Mouse (Mus musculus) adrenal gland (tissue): ENCODE data around the gene 1700021F07Rik.

ENCODE experiments used
- intact Hi-C: fragments of 180-260 bp; cut with DNase I; formaldehyde crosslinking; loops from one replicate; pipeline ENCODE4 v1.15.1; 2025
- long read RNA-seq, 2 experiments: library from polyadenylated mRNA; unstranded; transcript quantifications; one replicate each; pipeline ENCODE4 v2.0.0; 2020; ENCODE audit warnings: borderline replicate concordance in 1 of 2; ENCODE audit not compliant: insufficient replicate concordance in 1 of 2

The 1700021F07Rik gene
- long read RNA-seq, experiment 1 = 0 reads
- long read RNA-seq, experiment 2 = 0 reads

DNA sequence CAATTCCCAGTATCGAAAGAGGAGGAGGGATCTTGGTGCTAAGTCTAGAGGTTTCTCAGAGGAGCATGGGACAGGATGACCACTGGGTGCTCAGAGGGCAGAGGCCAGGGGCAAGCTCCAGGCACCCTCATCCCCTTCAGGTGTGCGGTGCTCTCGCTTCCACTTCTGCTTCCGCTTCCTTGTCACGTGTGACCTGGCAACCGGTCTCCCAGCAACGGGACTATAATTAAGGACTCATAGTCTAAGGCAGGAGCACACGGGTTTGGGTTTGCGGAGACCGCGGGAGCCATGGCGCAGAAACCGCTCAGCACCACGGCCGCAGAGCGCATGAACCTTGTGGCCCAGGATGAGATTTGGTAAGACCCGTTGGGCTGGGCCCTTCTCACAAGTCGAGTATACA, at the start of gene 1700021F07Rik:
TSS of gene 1700021F07Rik (plus strand) at position 211 of the 400 bp plus-strand sequence.
- intact Hi-C loops = no loop called here

GRCm38 (mm10) chr2:173473233-173473632, 49.2 kb upstream of the 1700021F07Rik start:
- intact Hi-C loops = no loop called here

- intact Hi-C loops = no loop called here
Observed at GRCm38 (mm10) chr2:173479050-173479449, 43.3 kb upstream of the 1700021F07Rik start.

GRCm38 (mm10) chr2:173484486-173484885, 37.9 kb upstream of the 1700021F07Rik start:
- intact Hi-C loops = no loop called here

- intact Hi-C loops = no loop called here
Observed at GRCm38 (mm10) chr2:173499612-173500011, 22.8 kb upstream of the 1700021F07Rik start.

- intact Hi-C loops = no loop called here
Observed at GRCm38 (mm10) chr2:173513977-173514376, 8.4 kb upstream of the 1700021F07Rik start.

DNA sequence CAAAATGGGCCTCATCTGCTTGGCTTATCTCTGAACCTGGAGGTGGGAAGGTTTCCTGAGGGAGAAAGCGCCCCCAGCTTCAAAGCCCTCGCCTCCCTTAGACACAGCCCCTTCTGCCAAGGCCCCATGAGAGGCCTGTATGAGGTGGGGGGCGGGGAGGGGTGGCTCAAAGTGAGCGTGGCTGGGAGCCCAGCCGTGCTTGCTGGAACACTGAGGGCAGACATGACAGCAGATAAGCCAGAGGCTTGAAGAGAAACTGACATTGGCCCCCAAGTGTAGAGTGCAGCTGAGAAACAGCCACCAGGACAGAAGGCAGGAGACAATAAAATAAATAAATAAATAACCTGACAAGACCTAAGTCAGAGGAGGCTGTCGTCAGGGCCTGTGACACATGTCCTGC, 7.2 kb upstream of the 1700021F07Rik start:
- intact Hi-C loops = no loop called here

DNA sequence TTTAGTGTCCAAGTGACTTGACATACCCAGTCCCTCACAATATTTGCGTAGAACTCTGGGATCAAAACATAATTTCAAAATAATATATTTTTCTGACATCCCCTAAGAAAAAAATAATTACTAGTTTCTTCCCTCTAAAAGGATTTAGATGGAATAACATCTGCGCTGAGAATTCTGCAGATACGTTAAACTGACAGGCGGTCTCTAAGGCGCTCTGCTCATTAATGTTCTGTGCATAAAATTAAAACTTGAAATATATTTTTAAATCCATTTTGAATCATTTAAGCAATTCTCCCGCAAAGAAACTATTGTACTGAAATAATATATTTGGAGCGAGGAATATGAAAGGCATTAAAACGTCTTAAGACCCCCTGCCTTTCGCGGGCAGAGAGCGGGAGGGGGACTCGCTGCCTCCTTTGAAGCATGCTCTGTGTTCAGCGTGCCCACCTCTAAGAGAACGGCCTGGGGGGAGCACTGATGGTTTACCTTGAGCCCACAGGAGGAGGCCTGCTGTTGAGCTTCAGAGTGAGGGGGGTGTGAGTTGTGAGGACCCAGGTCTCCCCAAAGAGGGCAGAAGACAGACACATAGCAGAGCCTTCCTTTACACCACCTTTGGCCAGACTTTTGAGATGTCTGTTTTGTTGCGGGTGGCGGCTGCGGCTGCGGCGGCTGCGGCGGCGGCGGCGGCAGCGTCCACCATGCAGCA, 6.1 kb upstream of the 1700021F07Rik start:
- intact Hi-C loops = no loop called here

DNA sequence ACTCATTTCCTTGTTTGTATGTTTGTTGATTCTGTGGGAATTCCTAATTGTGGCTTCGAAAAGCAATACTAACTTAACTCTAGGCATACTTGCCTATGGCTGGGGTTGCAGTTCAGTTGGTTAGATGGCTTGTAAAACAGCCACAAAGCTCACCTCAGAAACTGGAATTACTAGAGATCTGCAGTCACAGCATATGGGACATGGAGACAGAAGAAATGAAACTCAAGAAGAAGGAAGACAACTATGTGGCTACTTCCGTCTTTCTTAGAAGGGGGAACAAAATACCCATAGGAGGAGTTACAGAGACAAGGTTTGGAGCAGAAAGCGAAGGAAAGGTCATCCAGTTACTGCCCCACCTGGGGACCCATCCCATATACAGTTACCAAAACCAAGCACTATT, 6.1 kb downstream of the 1700021F07Rik start:
- intact Hi-C loops = no loop called here

- intact Hi-C loops = no loop called here
Observed at GRCm38 (mm10) chr2:173532711-173533462, 10.5 kb downstream of the 1700021F07Rik start.

GRCm38 (mm10) chr2:173534581-173534980, 12.2 kb downstream of the 1700021F07Rik start:
- intact Hi-C loops = no loop called here

GRCm38 (mm10) chr2:173535390-173535789, 13.0 kb downstream of the 1700021F07Rik start:
- intact Hi-C loops = no loop called here

- intact Hi-C loops = no loop called here
Observed at GRCm38 (mm10) chr2:173535886-173536285, 13.5 kb downstream of the 1700021F07Rik start.

- intact Hi-C loops = no loop called here
Observed at GRCm38 (mm10) chr2:173539781-173540180, 17.4 kb downstream of the 1700021F07Rik start.

DNA sequence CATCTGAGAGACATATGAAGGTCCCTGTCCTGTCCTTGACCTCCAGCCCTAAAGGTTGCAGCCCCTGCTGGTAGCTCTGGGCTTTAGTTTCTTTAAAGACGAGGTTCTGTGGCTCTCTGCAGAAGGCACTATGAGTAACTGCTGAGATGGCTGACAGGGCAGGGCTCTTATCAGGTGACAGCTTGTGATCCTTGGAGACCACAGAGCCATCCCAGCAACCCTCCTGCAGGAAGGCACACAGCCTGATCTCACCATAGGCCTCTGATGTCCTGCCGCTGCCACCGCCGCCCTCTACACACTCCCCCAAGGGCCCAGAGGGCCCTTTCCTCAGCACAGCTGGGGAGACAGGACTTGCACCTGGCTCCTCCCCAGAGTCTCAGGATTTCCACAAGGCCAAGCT, 19.4 kb downstream of the 1700021F07Rik start:
- intact Hi-C loops = no loop called here

DNA sequence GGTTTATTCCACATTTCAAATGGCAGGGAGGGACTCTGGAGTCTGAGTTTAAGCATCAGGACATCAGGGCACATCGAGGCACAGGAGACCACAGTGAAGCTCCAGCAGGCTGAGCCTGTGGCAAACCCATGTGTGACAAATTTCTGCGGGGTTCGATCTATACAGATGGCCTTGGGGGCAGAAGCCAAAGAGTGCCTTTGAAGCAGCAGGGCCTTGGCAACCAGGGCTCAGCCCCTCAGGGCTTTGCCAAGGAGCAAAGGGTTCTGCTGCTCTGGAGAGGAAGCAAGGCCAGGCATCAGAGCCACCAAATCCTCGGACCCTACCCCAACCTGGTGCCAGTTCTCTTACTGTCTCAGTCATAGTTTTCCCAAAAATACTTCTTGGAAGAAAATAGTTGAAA, 20.3 kb downstream of the 1700021F07Rik start:
- intact Hi-C loops = no loop called here

GRCm38 (mm10) chr2:173545992-173546703, 23.8 kb downstream of the 1700021F07Rik start:
- intact Hi-C loops = loop anchor here (1.0 kb wide), 2 partner anchors 317 to 360 kb away; no protein-coding TSS in a partner anchor

DNA sequence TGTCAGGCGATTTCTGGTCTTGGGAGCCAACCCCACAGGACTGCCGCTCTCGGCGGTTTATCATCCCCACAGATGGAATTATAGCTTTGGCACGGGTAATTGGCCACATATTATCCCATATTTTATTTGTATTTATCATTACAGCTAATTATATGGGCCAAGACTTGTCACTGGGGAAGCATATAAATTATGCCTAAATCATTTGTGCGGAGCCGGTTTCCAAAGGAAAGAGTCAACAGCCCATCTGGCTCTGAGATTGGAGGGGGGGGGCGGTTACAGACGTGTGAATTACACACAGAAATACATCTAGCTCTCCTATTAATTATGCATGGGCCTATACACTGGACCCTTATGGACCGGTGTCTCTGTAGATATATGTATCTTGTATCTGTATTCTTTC, 26.9 kb downstream of the 1700021F07Rik start:
- intact Hi-C loops = no loop called here

DNA sequence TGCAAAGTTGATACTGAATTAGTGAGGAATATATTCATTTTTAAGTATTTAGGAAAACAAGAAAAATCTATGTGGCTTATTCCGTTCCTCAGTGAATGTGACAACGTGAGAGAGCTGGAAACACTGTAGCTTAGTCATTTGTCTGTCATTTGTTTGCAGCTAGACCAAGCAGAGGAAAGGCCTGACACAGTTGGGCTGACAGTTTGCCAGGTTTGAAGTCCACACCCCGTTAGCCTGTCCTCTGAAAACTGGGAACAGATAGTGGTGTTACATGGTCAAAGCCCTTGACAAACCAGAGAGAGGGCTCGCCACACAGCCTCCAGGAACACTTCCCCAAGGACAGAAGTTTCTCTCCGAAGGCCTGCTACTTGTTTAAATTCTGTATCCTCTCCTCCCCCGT, 28.3 kb downstream of the 1700021F07Rik start:
- intact Hi-C loops = no loop called here

DNA sequence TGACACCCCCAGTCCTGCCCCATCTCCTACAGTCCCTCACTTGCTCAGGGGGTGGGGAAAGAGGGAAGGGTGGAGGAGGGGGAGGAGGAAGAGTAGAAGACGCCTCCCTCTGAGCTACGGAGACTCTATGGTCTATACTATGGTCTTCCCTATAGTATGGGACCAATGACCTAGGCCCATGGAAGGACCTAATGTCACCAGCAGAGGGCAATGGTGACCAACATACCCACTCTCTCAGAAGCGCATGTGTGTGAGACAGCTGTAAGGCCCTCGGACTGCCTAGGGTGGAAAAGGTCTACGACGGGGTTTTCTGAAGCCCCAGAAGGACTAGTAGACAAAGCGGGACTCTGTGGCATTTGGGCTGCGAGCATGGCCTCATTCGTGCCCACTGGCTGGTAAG, 31.5 kb downstream of the 1700021F07Rik start:
- intact Hi-C loops = no loop called here

DNA sequence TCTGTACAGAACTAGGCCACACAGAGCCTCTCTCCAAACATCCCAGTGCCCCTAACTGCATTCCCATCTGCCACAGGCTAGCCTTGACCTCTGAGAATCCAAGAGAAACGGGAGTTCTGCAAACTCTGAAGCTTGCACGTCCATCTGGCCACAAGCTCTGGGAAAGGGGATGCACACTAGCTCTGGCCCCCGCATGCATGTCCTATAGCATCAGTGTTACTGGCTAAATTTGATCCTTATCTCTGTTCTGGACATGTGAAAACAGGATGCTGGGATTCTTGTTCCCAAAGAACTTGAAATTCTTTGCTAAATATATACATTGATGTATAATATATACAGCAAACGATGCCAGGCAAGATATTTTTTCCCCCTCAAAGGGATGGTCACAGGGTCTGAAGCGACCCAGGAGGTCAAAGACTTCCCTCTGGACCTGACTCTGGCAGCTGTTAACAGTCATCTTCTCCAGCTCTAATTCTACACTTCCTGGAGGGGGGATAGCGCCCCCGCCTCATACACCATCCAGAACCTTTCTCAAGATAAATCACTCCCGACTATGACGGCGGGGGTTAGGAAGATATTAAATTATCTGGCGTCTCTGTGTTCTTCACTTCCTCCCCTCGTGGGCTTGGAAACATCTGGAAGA, 36.5 kb downstream of the 1700021F07Rik start:
- intact Hi-C loops = no loop called here
